Mouse (Mus musculus) heart, embryonic 11.5 days (tissue): Measurements from ENCODE around the gene Sufu. TPM values are rescaled to one million over a fixed set of nuclear protein-coding genes. Genes with fewer than 3 reads are reported as not detected.

Source experiments
- ATAC-seq: fragments of 200-750 bp; cut with Nextera tagmentation; replicated peaks from 2 replicates; pipeline ENCODE4 v1.8.0; 2017; ENCODE audit warnings: moderate library complexity; ENCODE audit not compliant: insufficient number of reproducible peaks, low FRiP score, low TSS enrichment
- H3K27ac ChIP-seq: fragments of 300-500 bp; sonication (generic); 2 replicates; pipeline ENCODE4 v1.5.1; 2014; ENCODE audit warnings: mild to moderate bottlenecking, low read depth, low read length
- H3K27me3 ChIP-seq: fragments of 300-500 bp; sonication (generic); 2 replicates; pipeline ENCODE4 v1.6.1; 2014; ENCODE audit warnings: mild to moderate bottlenecking, low read length, mixed read lengths; ENCODE audit not compliant: control insufficient read depth, insufficient read depth
- H3K36me3 ChIP-seq: fragments of 300-500 bp; sonication (generic); 2 replicates; pipeline ENCODE4 v1.6.1; 2014; ENCODE audit warnings: mild to moderate bottlenecking, low read length, moderate library complexity, mixed read lengths; ENCODE audit not compliant: control insufficient read depth, insufficient read depth
- H3K4me1 ChIP-seq: fragments of 300-500 bp; sonication (generic); 2 replicates; pipeline ENCODE4 v1.6.1; 2014; ENCODE audit warnings: low read length; ENCODE audit not compliant: control insufficient read depth, insufficient read depth
- H3K4me2 ChIP-seq: fragments of 300-500 bp; sonication (generic); 2 replicates; pipeline ENCODE4 v1.6.1; 2014; ENCODE audit warnings: mild to moderate bottlenecking, moderate library complexity
- H3K4me3 ChIP-seq: fragments of 300-500 bp; sonication (generic); 2 replicates; pipeline ENCODE4 v1.5.1; 2014; ENCODE audit warnings: low read depth, low read length
- H3K9ac ChIP-seq: fragments of 300-500 bp; sonication (generic); 2 replicates; pipeline ENCODE4 v1.6.1; 2014; ENCODE audit warnings: mild to moderate bottlenecking, low read depth, low read length, moderate library complexity
- H3K9me3 ChIP-seq: fragments of 300-500 bp; sonication (generic); replicated peaks from 2 replicates; pipeline ENCODE4 v1.6.1; 2016; ENCODE audit warnings: low read length; ENCODE audit not compliant: control insufficient read depth
- WGBS: fragments of 180-500 bp; shearing (Covaris S2); extraction: QIAGEN DNeasy Blood & Tissue Kit; methylation state at CpG from one replicate; pipeline ENCODE4 v1.1.7; 2014; ENCODE audit not compliant: insufficient replicate concordance; 5-methylcytosine and 5-hydroxymethylcytosine counted together
- polyA plus RNA-seq: library from polyadenylated mRNA; unstranded; fragments of >200 nt; fragmentation: Nextera tagmentation; extraction: Ambion mirVana; gene quantifications from 2 replicates; pipeline ENCODE4 v1.2.1, GENCODE M21; 2014

Sufu gene
- polyA plus RNA-seq, 1 experiment from 2014 or later: 21.5 TPM

GRCm38 (mm10) chr19:46456018-46456735 lies 59.5 kb downstream of the Sufu start:
- no peak for ATAC-seq
- H3K4me3 ChIP-seq: no peak overlapping the region
- no peaks in the 10 kb centered on the region for H3K9me3 ChIP-seq
- WGBS: 69% methylated on average over 5 of the region's 5 CpGs
- no peaks in the 10 kb centered on the region for H3K27me3 ChIP-seq
- no peak overlapping the region; the same call in 1 of the 2 replicates for H3K4me2 ChIP-seq
- H3K27ac ChIP-seq: peak overlapping the region; percentile 94
- peaks cover 85% of the 10 kb centered on the region for H3K4me1 ChIP-seq
- H3K9ac ChIP-seq: peak overlapping the region; percentile 53; the same call in 1 of the 2 replicates
- peaks cover 4% of the 10 kb centered on the region; the same call in 1 of the 2 replicates for H3K36me3 ChIP-seq

GRCm38 (mm10) chr19:46457798-46458197 lies 61.1 kb downstream of the Sufu start:
- peak overlapping the region; percentile 37; the same call in 1 of the 2 replicates for H3K27ac ChIP-seq
- H3K9me3 ChIP-seq: no peaks in the 10 kb centered on the region
- H3K4me2 ChIP-seq: no peak overlapping the region
- no peaks in the 10 kb centered on the region for H3K27me3 ChIP-seq
- no peak for ATAC-seq
- peaks cover 7% of the 10 kb centered on the region; the same call in 1 of the 2 replicates for H3K36me3 ChIP-seq
- peaks cover 76% of the 10 kb centered on the region for H3K4me1 ChIP-seq
- WGBS: 79% methylated on average over 5 of the region's 5 CpGs
- H3K4me3 ChIP-seq: no peak overlapping the region
- no peak overlapping the region for H3K9ac ChIP-seq

GRCm38 (mm10) chr19:46459256-46459655 lies 62.6 kb downstream of the Sufu start:
- 46% methylated on average over 10 of the region's 10 CpGs for WGBS
- Histone ChIP-seq H3K4me3 (no peak overlapping the region), H3K9ac (peak overlapping the region; percentile 46; the same call in 1 of the 2 replicates), H3K36me3 (peaks cover 11% of the 10 kb centered on the region; the same call in 1 of the 2 replicates), H3K4me2 (peak overlapping the region; percentile 19; the same call in 1 of the 2 replicates), H3K9me3 (no peaks in the 10 kb centered on the region), H3K27me3 (no peaks in the 10 kb centered on the region), H3K4me1 (peaks cover 62% of the 10 kb centered on the region), H3K27ac (peak overlapping the region; percentile 70)
- no peak for ATAC-seq

- Histone ChIP-seq H3K9ac (peak overlapping the region; percentile 17), H3K4me1 (peaks cover 55% of the 10 kb centered on the region), H3K4me3 (no peak overlapping the region), H3K36me3 (peaks cover 11% of the 10 kb centered on the region; the same call in 1 of the 2 replicates), H3K27me3 (no peaks in the 10 kb centered on the region), H3K9me3 (no peaks in the 10 kb centered on the region), H3K4me2 (no peak overlapping the region), H3K27ac (peak overlapping the region; percentile 70)
- WGBS: 65% methylated on average over 2 of the region's 2 CpGs
- ATAC-seq: no peak
These were observed 63.2 kb downstream of the Sufu start for GRCm38 (mm10) chr19:46459889-46460288.

- H3K36me3 ChIP-seq: peaks cover 11% of the 10 kb centered on the region; the same call in 1 of the 2 replicates
- WGBS: 71% methylated on average over 3 of the region's 3 CpGs
- H3K4me1 ChIP-seq: peaks cover 36% of the 10 kb centered on the region
- no peak overlapping the region for H3K4me3 ChIP-seq
- H3K9me3 ChIP-seq: no peaks in the 10 kb centered on the region
- no peak overlapping the region for H3K9ac ChIP-seq
- no peak for ATAC-seq
- H3K27me3 ChIP-seq: no peaks in the 10 kb centered on the region
- H3K4me2 ChIP-seq: no peak overlapping the region
- H3K27ac ChIP-seq: no peak overlapping the region
These were observed 65.9 kb downstream of the Sufu start for GRCm38 (mm10) chr19:46462574-46462973.

GRCm38 (mm10) chr19:46463446-46463845 lies 66.8 kb downstream of the Sufu start:
- Histone ChIP-seq H3K36me3 (peaks cover 7% of the 10 kb centered on the region; the same call in 1 of the 2 replicates), H3K27me3 (no peaks in the 10 kb centered on the region), H3K9ac (no peak overlapping the region), H3K4me1 (peaks cover 27% of the 10 kb centered on the region), H3K4me2 (no peak overlapping the region), H3K9me3 (no peaks in the 10 kb centered on the region), H3K27ac (no peak overlapping the region), H3K4me3 (no peak overlapping the region)
- WGBS: 98% methylated on average over 4 of the region's 4 CpGs
- ATAC-seq: no peak

- Histone ChIP-seq H3K27me3 (no peaks in the 10 kb centered on the region), H3K4me2 (no peak overlapping the region), H3K36me3 (peaks cover 7% of the 10 kb centered on the region; the same call in 1 of the 2 replicates), H3K27ac (no peak overlapping the region; the same call in 1 of the 2 replicates), H3K4me3 (no peak overlapping the region), H3K9ac (no peak overlapping the region), H3K4me1 (peaks cover 23% of the 10 kb centered on the region), H3K9me3 (no peaks in the 10 kb centered on the region)
- 70% methylated on average over 6 of the region's 6 CpGs for WGBS
- no peak for ATAC-seq
These were observed 69.5 kb downstream of the Sufu start for GRCm38 (mm10) chr19:46466160-46466559.

GRCm38 (mm10) chr19:46467051-46467503 lies 70.4 kb downstream of the Sufu start:
- no peak overlapping the region for H3K4me2 ChIP-seq
- no peak overlapping the region for H3K27ac ChIP-seq
- H3K27me3 ChIP-seq: no peaks in the 10 kb centered on the region
- no peaks in the 10 kb centered on the region for H3K9me3 ChIP-seq
- peaks cover 5% of the 10 kb centered on the region; the same call in 1 of the 2 replicates for H3K36me3 ChIP-seq
- ATAC-seq: no peak
- H3K4me1 ChIP-seq: peaks cover 33% of the 10 kb centered on the region
- WGBS: 69% methylated on average over 3 of the region's 3 CpGs
- no peak overlapping the region for H3K4me3 ChIP-seq
- no peak overlapping the region for H3K9ac ChIP-seq
